ENCODE assay signal across 22 mouse cellular contexts in the genomic region with DNA sequence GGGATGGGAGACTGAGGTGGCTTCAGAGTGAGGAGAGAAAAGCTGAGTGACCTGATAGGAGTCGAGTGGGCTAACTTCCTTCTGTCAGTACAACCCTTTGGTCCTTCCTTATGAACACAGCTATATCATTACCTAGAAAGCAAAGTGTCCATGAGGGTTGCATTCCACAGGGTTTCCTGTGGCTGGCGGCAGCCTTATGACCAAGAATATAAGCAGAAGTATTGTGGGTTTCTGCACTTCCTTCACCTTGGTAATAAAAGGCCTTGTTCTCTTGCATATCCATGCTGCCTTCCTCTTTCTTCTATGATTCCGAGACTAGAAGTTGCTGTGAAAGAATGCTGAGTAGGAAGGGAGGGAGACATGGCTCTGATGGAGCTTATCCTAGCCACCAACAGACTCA. TPM values are rescaled to one million over a fixed set of nuclear protein-coding genes. Genes with fewer than 3 reads are reported as not detected.
DNase-seq lines count a peak whose midpoint lies in the region; ATAC-seq and TF ChIP-seq lines count a peak whose summit lies in the region.
"Had no signal": no experiment of that assay in that cellular context is flagged by ENCODE, and none has a peak within 500 bp of the region (broad histone marks: within the 10 kb centered on the region; RNA-seq: fewer than 3 reads in every experiment).

No protein-coding gene starts in this region.

- no peaks in the 10 kb centered on the region for H3K27me3 ChIP-seq in heart, embryonic 12.5 days (replicated peaks)
- no peaks in the 10 kb centered on the region for H3K27me3 ChIP-seq in kidney, embryonic 16.5 days (ENCODE audit: insufficient read depth, low read length)
- no peaks in the 10 kb centered on the region for H3K27me3 ChIP-seq in CH12.LX (replicated peaks)
- no peaks in the 10 kb centered on the region for H3K27me3 ChIP-seq in limb, embryonic 10.5 days (ENCODE audit: low read depth, poor library complexity, severe bottlenecking)
- H3K27me3 ChIP-seq in midbrain, embryonic 11.5 days (ENCODE audit: control insufficient read depth, insufficient read depth, low read length) = no peaks in the 10 kb centered on the region
- H3K27me3 ChIP-seq: embryonic facial prominence, embryonic 12.5 days; limb, embryonic 15.5 days; midbrain, embryonic 12.5 days had no signal

- in situ Hi-C loops in CH12.LX (cut with MboI; ENCODE audit: low pct_ligation_motif_present, low pct_unique_long_range_greater_than_20kb, low sequenced_read_pairs) = no loop called here

- no peak overlapping the region for H3K9ac ChIP-seq in heart, embryonic 12.5 days
- H3K9ac ChIP-seq in kidney, embryonic 16.5 days (replicated peaks; ENCODE audit: low read length) = no peak overlapping the region
- H3K9ac ChIP-seq in CH12.LX (ENCODE audit: insufficient read depth, low read depth) = peak overlapping the region; percentile 64
- H3K9ac ChIP-seq in midbrain, embryonic 11.5 days (ENCODE audit: low read length) = no peak overlapping the region
- H3K9ac ChIP-seq: embryonic facial prominence, embryonic 12.5 days; limb, embryonic 15.5 days; midbrain, embryonic 12.5 days had no signal

- ATAC-seq in heart, embryonic 12.5 days (ENCODE audit: insufficient number of reproducible peaks, low FRiP score) = no peak
- no peak for ATAC-seq in kidney, embryonic 16.5 days (ENCODE audit: low FRiP score, low TSS enrichment)
- ATAC-seq in midbrain, embryonic 11.5 days (ENCODE audit: low FRiP score) = no peak
- ATAC-seq: hindbrain, embryonic 16.5 days had no signal

- no peak for TF ChIP-seq POLR2A in CH12.LX (IDR thresholded peaks at IDR 0.05; ENCODE audit: low read depth, low read length)

- DNase-seq in heart, postnatal 14 days = no peak
- DNase-seq in kidney, postnatal 10 days = no peak
- no peak for DNase-seq in CH12.LX (ENCODE audit: extremely low read depth)
- DNase-seq in limb, embryonic 10.5 days (ENCODE audit: low spot score) = peak; percentile 18
- DNase-seq in ovary, postnatal 10 days (ENCODE audit: low spot score) = no peak
- no peak for DNase-seq in midbrain, embryonic 11.5 days (ENCODE audit: low spot score, missing footprints)
- DNase-seq: cerebellum, adult 11-12 months; gastrocnemius, postnatal 36 days; kidney, adult 8-10 months; layer of hippocampus, adult 9-11 months; lung, postnatal 14 days; thymus, adult 18-20 months had no signal

- H3K4me2 ChIP-seq in heart, embryonic 12.5 days = no peak overlapping the region
- H3K4me2 ChIP-seq in kidney, embryonic 16.5 days (replicated peaks; ENCODE audit: low read depth, low read length) = no peak overlapping the region
- peak overlapping the region; percentile 63; the same call in 1 of the 2 replicates for H3K4me2 ChIP-seq in CH12.LX (ENCODE audit: insufficient read depth, low read depth, poor library complexity, severe bottlenecking)
- H3K4me2 ChIP-seq in midbrain, embryonic 11.5 days = no peak overlapping the region
- H3K4me2 ChIP-seq: embryonic facial prominence, embryonic 12.5 days; limb, embryonic 15.5 days; midbrain, embryonic 12.5 days had no signal

- peaks cover 5% of the 10 kb centered on the region; the same call in 1 of the 2 replicates for H3K9me3 ChIP-seq in heart, embryonic 12.5 days (replicated peaks)
- peaks cover 2% of the 10 kb centered on the region; the same call in 1 of the 2 replicates for H3K9me3 ChIP-seq in kidney, embryonic 16.5 days (ENCODE audit: low read length)
- H3K9me3 ChIP-seq in CH12.LX (replicated peaks; ENCODE audit: low read length) = peaks cover 25% of the 10 kb centered on the region
- no peaks in the 10 kb centered on the region for H3K9me3 ChIP-seq in limb, embryonic 10.5 days (replicated peaks)
- H3K9me3 ChIP-seq in midbrain, embryonic 11.5 days (ENCODE audit: control insufficient read depth, low read length) = no peaks in the 10 kb centered on the region
- H3K9me3 ChIP-seq: embryonic facial prominence, embryonic 12.5 days; limb, embryonic 15.5 days; midbrain, embryonic 12.5 days had no signal

- H3K4me1 ChIP-seq in heart, embryonic 12.5 days (replicated peaks) = peaks cover 3% of the 10 kb centered on the region; the same call in 1 of the 2 replicates
- H3K4me1 ChIP-seq in kidney, embryonic 16.5 days (ENCODE audit: insufficient read depth, low read length) = no peaks in the 10 kb centered on the region
- peaks cover 31 to 70% of the 10 kb centered on the region in 2 experiments for H3K4me1 ChIP-seq in CH12.LX (ENCODE audit: control insufficient read depth in 1 of 2, insufficient read depth in 2 of 2)
- H3K4me1 ChIP-seq in limb, embryonic 10.5 days = peaks cover 2% of the 10 kb centered on the region; the same call in 1 of the 2 replicates
- no peaks in the 10 kb centered on the region for H3K4me1 ChIP-seq in midbrain, embryonic 11.5 days (ENCODE audit: control insufficient read depth, insufficient read depth, low read length)
- H3K4me1 ChIP-seq: embryonic facial prominence, embryonic 12.5 days; limb, embryonic 15.5 days; midbrain, embryonic 12.5 days had no signal

- 51% methylated on average over 3 of the region's 3 CpGs for WGBS in heart, embryonic 12.5 days
- WGBS in kidney, embryonic 16.5 days = 87% methylated on average over 3 of the region's 3 CpGs
- 85% methylated on average over 3 of the region's 3 CpGs for whole genome bisulfite sequencing in limb, embryonic 10.5 days
- 89% methylated on average over 3 of the region's 3 CpGs for WGBS in midbrain, embryonic 11.5 days

- 0 out of 2 replicates have a peak overlapping the region, but pooled peaks have one; percentile 12 for H3K27ac ChIP-seq in heart, embryonic 12.5 days (ENCODE audit: poor library complexity, severe bottlenecking)
- H3K27ac ChIP-seq in kidney, embryonic 16.5 days (ENCODE audit: low read length) = peak overlapping the region; percentile 54
- peak overlapping the region; percentile 98 for H3K27ac ChIP-seq in CH12.LX (ENCODE audit: insufficient read depth, low read depth)
- H3K27ac ChIP-seq in limb, embryonic 10.5 days = no peak overlapping the region
- H3K27ac ChIP-seq in midbrain, embryonic 11.5 days (ENCODE audit: low read depth, low read length) = no peak overlapping the region
- H3K27ac ChIP-seq: embryonic facial prominence, embryonic 12.5 days; limb, embryonic 15.5 days; midbrain, embryonic 12.5 days had no signal

- H3K79me2 ChIP-seq in CH12.LX (replicated peaks; ENCODE audit: control insufficient read depth, extremely low read depth, insufficient read depth, poor library complexity, severe bottlenecking) = peaks cover 11% of the 10 kb centered on the region

- TF ChIP-seq CTCF in CH12.LX (conservative IDR thresholded peaks at IDR 0.05 in 1 of 2, IDR thresholded peaks at IDR 0.05 in 1 of 2; ENCODE audit: low read depth in 2 of 2, low read length in 2 of 2) = no peak

- TF ChIP-seq RAD21 in CH12.LX (IDR thresholded peaks at IDR 0.05; ENCODE audit: low read depth, low read length) = no peak

- intact Hi-C loops in heart, postnatal 14 days (cut with DNase I) = no loop called here

- no peak for TF ChIP-seq EP300 in CH12.LX (IDR thresholded peaks at IDR 0.05; ENCODE audit: low read length)

- dilution Hi-C loops in CH12.LX (cut with MboI; ENCODE audit: extremely low pct_ligation_motif_present, extremely low pct_unique_long_range_greater_than_20kb, low sequenced_read_pairs) = no loop called here

- peaks cover 8% of the 10 kb centered on the region; the same call in 1 of the 2 replicates for H3K36me3 ChIP-seq in heart, embryonic 12.5 days
- H3K36me3 ChIP-seq in kidney, embryonic 16.5 days (ENCODE audit: insufficient read depth, low read length) = no peaks in the 10 kb centered on the region
- H3K36me3 ChIP-seq in CH12.LX (replicated peaks in 1 of 2; ENCODE audit: control insufficient read depth in 1 of 2, insufficient read depth in 1 of 2, low read length in 1 of 2) = peaks cover 23 to 52% of the 10 kb centered on the region in 2 experiments
- no peaks in the 10 kb centered on the region for H3K36me3 ChIP-seq in limb, embryonic 10.5 days
- no peaks in the 10 kb centered on the region for H3K36me3 ChIP-seq in midbrain, embryonic 11.5 days (ENCODE audit: control insufficient read depth, insufficient read depth, low read length)
- H3K36me3 ChIP-seq: embryonic facial prominence, embryonic 12.5 days; limb, embryonic 15.5 days; midbrain, embryonic 12.5 days had no signal

- H3K4me3 ChIP-seq in heart, embryonic 12.5 days = no peak overlapping the region
- H3K4me3 ChIP-seq in kidney, embryonic 16.5 days (ENCODE audit: low read length) = no peak overlapping the region
- H3K4me3 ChIP-seq in CH12.LX (replicated peaks in 1 of 3; ENCODE audit: low read depth in 2 of 3, low read length in 2 of 3, poor library complexity in 1 of 3) = peak overlapping the region in 1 of 3 experiments; percentile 45
- no peak overlapping the region for H3K4me3 ChIP-seq in limb, embryonic 10.5 days
- H3K4me3 ChIP-seq in midbrain, embryonic 11.5 days (ENCODE audit: low read depth, low read length) = no peak overlapping the region
- H3K4me3 ChIP-seq: embryonic facial prominence, embryonic 12.5 days; limb, embryonic 15.5 days; midbrain, embryonic 12.5 days had no signal

RNA-seq across cellular contexts. Expression of a gene that starts 9.1 kb away (rescaled TPM):
- polyA plus RNA-seq in heart, embryonic 12.5 days (2016; fragmentation: Nextera tagmentation; extraction: Ambion mirVana) = 28.7 and 28.8 TPM in 2 replicates
- 10 to 100 TPM; 48.0 to 53.9 TPM for total RNA-seq in heart, postnatal 14 days (2021)
- polyA plus RNA-seq in kidney, embryonic 16.5 days (2015; fragmentation: Nextera tagmentation; extraction: Ambion mirVana) = 59.4 and 67.3 TPM in 2 replicates
- total RNA-seq in CH12.LX (2012; rRNA removed) (78.1 and 88.9 TPM in 2 replicates), CH12.LX (2014; rRNA removed) (128 and 158 TPM in 2 replicates)
- polyA plus RNA-seq in CH12.LX (2012; ENCODE audit: insufficient read length, low read depth) = 87.9 and 97.2 TPM in 2 replicates
- polyA plus RNA-seq in limb, embryonic 10.5 days (2016; fragmentation: Nextera tagmentation; extraction: Ambion mirVana) = 15.7 and 17.2 TPM in 2 replicates
- 7.1 and 7.3 TPM in 2 replicates for polyA plus RNA-seq in midbrain, embryonic 11.5 days (2014; fragmentation: Nextera tagmentation; extraction: Ambion mirVana)
- polyA plus RNA-seq: C2C12 had no signal

RNA-seq across cellular contexts. Expression of a gene that starts 14.5 kb away (rescaled TPM):
- polyA plus RNA-seq in heart, embryonic 12.5 days (2016; fragmentation: Nextera tagmentation; extraction: Ambion mirVana) = 9.9 and 10.7 TPM in 2 replicates
- 10 to 100 TPM; 32.2 to 42.6 TPM for total RNA-seq in heart, postnatal 14 days (2021)
- 84.6 and 86.0 TPM in 2 replicates for polyA plus RNA-seq in kidney, embryonic 16.5 days (2015; fragmentation: Nextera tagmentation; extraction: Ambion mirVana)
- total RNA-seq in CH12.LX (2012; rRNA removed) (113 and 144 TPM in 2 replicates), CH12.LX (2014; rRNA removed) (264 and 316 TPM in 2 replicates)
- polyA plus RNA-seq in CH12.LX (2012; ENCODE audit: insufficient read length, low read depth) = 203 and 274 TPM in 2 replicates
- 9.6 and 10.1 TPM in 2 replicates for polyA plus RNA-seq in limb, embryonic 10.5 days (2016; fragmentation: Nextera tagmentation; extraction: Ambion mirVana)
- 4.8 and 5.6 TPM in 2 replicates for polyA plus RNA-seq in midbrain, embryonic 11.5 days (2014; fragmentation: Nextera tagmentation; extraction: Ambion mirVana)

RNA-seq across cellular contexts. Expression of a gene that starts 19.5 kb away (rescaled TPM):
- polyA plus RNA-seq in heart, embryonic 12.5 days (2016; fragmentation: Nextera tagmentation; extraction: Ambion mirVana) = 2.4 and 3.6 TPM in 2 replicates
- 1 to 10 TPM; 3.5 to 7.9 TPM for total RNA-seq in heart, postnatal 14 days (2021)
- polyA plus RNA-seq in kidney, embryonic 16.5 days (2015; fragmentation: Nextera tagmentation; extraction: Ambion mirVana) = 1.4 and 2.4 TPM in 2 replicates
- 10.0 and 12.0 TPM in 2 replicates for total RNA-seq in CH12.LX (2012; rRNA removed)
- 8.0 and 8.8 TPM in 2 replicates for total RNA-seq in CH12.LX (2014; rRNA removed)
- polyA plus RNA-seq in CH12.LX (2012; ENCODE audit: insufficient read length, low read depth) = 22.7 and 46.9 TPM in 2 replicates
- polyA plus RNA-seq in limb, embryonic 10.5 days (2016; fragmentation: Nextera tagmentation; extraction: Ambion mirVana) = 0.83 and 1.3 TPM in 2 replicates
- 0.75 and 1.3 TPM in 2 replicates for polyA plus RNA-seq in midbrain, embryonic 11.5 days (2014; fragmentation: Nextera tagmentation; extraction: Ambion mirVana)
- total RNA-seq: ES-E14; gastrocnemius, postnatal 36 days; left cerebral cortex, postnatal 10 days had no signal
- polyA plus RNA-seq: C2C12; embryonic facial prominence, embryonic 12.5 days; midbrain, embryonic 12.5 days had no signal

RNA-seq across cellular contexts. Expression of a gene that starts 19.5 kb away (rescaled TPM):
- not detected in 2 replicates for polyA plus RNA-seq in heart, embryonic 12.5 days (2016; fragmentation: Nextera tagmentation; extraction: Ambion mirVana)
- total RNA-seq in heart, postnatal 14 days (2021) = under 1 TPM; 0.22 to 0.24 TPM
- polyA plus RNA-seq in kidney, embryonic 16.5 days (2015; fragmentation: Nextera tagmentation; extraction: Ambion mirVana) = not detected in 2 replicates
- total RNA-seq in CH12.LX (2012; rRNA removed) (14.5 and 16.3 TPM in 2 replicates), CH12.LX (2014; rRNA removed) (4.2 and 4.3 TPM in 2 replicates)
- polyA plus RNA-seq in CH12.LX (2012; ENCODE audit: insufficient read length, low read depth) = 7.0 and 7.1 TPM in 2 replicates
- not detected in 2 replicates for polyA plus RNA-seq in limb, embryonic 10.5 days (2016; fragmentation: Nextera tagmentation; extraction: Ambion mirVana)
- not detected in 2 replicates for polyA plus RNA-seq in midbrain, embryonic 11.5 days (2014; fragmentation: Nextera tagmentation; extraction: Ambion mirVana)
- total RNA-seq: ES-E14; gastrocnemius, postnatal 36 days; left cerebral cortex, postnatal 10 days had no signal
- polyA plus RNA-seq: C2C12; embryonic facial prominence, embryonic 12.5 days; frontal cortex, adult 2 months; hindbrain, embryonic 16.5 days; limb, embryonic 15.5 days; midbrain, embryonic 12.5 days had no signal

RNA-seq across cellular contexts. Expression of a gene that starts 23.0 kb away (rescaled TPM):
- polyA plus RNA-seq in heart, embryonic 12.5 days (2016; fragmentation: Nextera tagmentation; extraction: Ambion mirVana) = 8.7 and 9.4 TPM in 2 replicates
- 1 to 10 TPM; 4.2 to 6.4 TPM for total RNA-seq in heart, postnatal 14 days (2021)
- polyA plus RNA-seq in kidney, embryonic 16.5 days (2015; fragmentation: Nextera tagmentation; extraction: Ambion mirVana) = 12.7 and 14.8 TPM in 2 replicates
- total RNA-seq in CH12.LX (2012; rRNA removed) (31.0 and 38.5 TPM in 2 replicates), CH12.LX (2014; rRNA removed) (75.1 and 83.9 TPM in 2 replicates)
- 43.4 and 46.1 TPM in 2 replicates for polyA plus RNA-seq in CH12.LX (2012; ENCODE audit: insufficient read length, low read depth)
- 3.9 and 4.1 TPM in 2 replicates for polyA plus RNA-seq in limb, embryonic 10.5 days (2016; fragmentation: Nextera tagmentation; extraction: Ambion mirVana)
- polyA plus RNA-seq in midbrain, embryonic 11.5 days (2014; fragmentation: Nextera tagmentation; extraction: Ambion mirVana) = 2.9 and 3.0 TPM in 2 replicates

Comparison
In these comparisons a context has a peak if more than half of its experiments do, and no peak if none do; other contexts are left out.
1. H3K27ac ChIP-seq: peak in heart, embryonic 12.5 days (single experiment), kidney, embryonic 16.5 days (single experiment) and CH12.LX (single experiment); none in limb, embryonic 10.5 days (single experiment) and midbrain, embryonic 11.5 days (single experiment).